Mouse (Mus musculus) ES-E14 (cell line): ENCODE measurements at regions not wholly inside any gene's neighbourhood (a gene's known extent, or its start where the extent isn't known, plus 50 kb on each side); places are given as distances from the start of the nearest gene placed in this dataset.

ENCODE experiments used
- CHD2 ChIP-seq: IDR thresholded peaks from 2 replicates; pipeline ENCODE4 v1.6.1; 2014; ENCODE audit warnings: mild to moderate bottlenecking, low read depth, low read length, inconsistent platforms
- HCFC1 ChIP-seq: IDR thresholded peaks from 2 replicates; pipeline ENCODE4 v1.6.1; 2012; ENCODE audit warnings: low read length, inconsistent platforms, borderline replicate concordance; ENCODE audit not compliant: insufficient read depth
- MAFK ChIP-seq: IDR thresholded peaks from 2 replicates; pipeline ENCODE4 v1.6.1; 2014; ENCODE audit warnings: mild to moderate bottlenecking, low read depth, low read length, inconsistent platforms; ENCODE audit not compliant: insufficient read depth
- ZC3H11A ChIP-seq: IDR thresholded peaks from 2 replicates; pipeline ENCODE4 v1.6.1; 2012; ENCODE audit warnings: low read depth, mild to moderate bottlenecking, inconsistent platforms, low read length, borderline replicate concordance
- ZNF384 ChIP-seq: IDR thresholded peaks from 2 replicates; pipeline ENCODE4 v1.6.1; 2012; ENCODE audit warnings: low read depth, low read length, inconsistent platforms

GRCm38 (mm10) chr15:40279021-40279420 lies 144.9 kb downstream of the 9330182O14Rik start:
- TF ChIP-seq ZC3H11A (no peak), CHD2 (no peak), HCFC1 (no peak), MAFK (no peak), ZNF384 (no peak)
